Mouse (Mus musculus) lung, postnatal 0 days (tissue): ENCODE results near the gene Txndc15. TPM values are rescaled to one million over a fixed set of nuclear protein-coding genes. Genes with fewer than 3 reads are reported as not detected.

ENCODE experiments used
- ATAC-seq: fragments of 200-750 bp; cut with Nextera tagmentation; 2 replicates; pipeline ENCODE4 v1.8.0; 2017; ENCODE audit warnings: moderate library complexity
- DNase-seq: peaks from one replicate; pipeline ENCODE4 v3.0.0-alpha.2; 2016; ENCODE audit warnings: low spot score
- H3K27ac ChIP-seq: fragments of 300-500 bp; sonication (generic); 2 replicates; pipeline ENCODE4 v1.5.1; 2014; ENCODE audit warnings: antibody characterized with exemption, mild to moderate bottlenecking, low read length, mixed read lengths
- H3K27me3 ChIP-seq: fragments of 300-500 bp; sonication (generic); replicated peaks from 2 replicates; pipeline ENCODE4 v1.6.1; 2014; ENCODE audit warnings: low read length, mixed read lengths; ENCODE audit not compliant: insufficient read depth
- H3K36me3 ChIP-seq: fragments of 300-500 bp; sonication (generic); 2 replicates; pipeline ENCODE4 v1.6.1; 2014; ENCODE audit warnings: low read length, mixed read lengths; ENCODE audit not compliant: insufficient read depth
- H3K4me1 ChIP-seq: fragments of 300-500 bp; sonication (generic); 2 replicates; pipeline ENCODE4 v1.6.1; 2014; ENCODE audit warnings: antibody characterized with exemption, low read depth, low read length, mixed read lengths; ENCODE audit not compliant: insufficient read depth
- H3K4me2 ChIP-seq: fragments of 300-500 bp; sonication (generic); replicated peaks from 2 replicates; pipeline ENCODE4 v1.6.1; 2014; ENCODE audit warnings: low read depth, mild to moderate bottlenecking, low read length, moderate library complexity, mixed read lengths
- H3K4me3 ChIP-seq: fragments of 300-500 bp; sonication (generic); 2 replicates; pipeline ENCODE4 v1.5.1; 2014; ENCODE audit warnings: low read depth, low read length
- H3K9ac ChIP-seq: fragments of 300-500 bp; sonication (generic); replicated peaks from 2 replicates; pipeline ENCODE4 v1.6.1; 2014; ENCODE audit warnings: low read depth, mild to moderate bottlenecking
- H3K9me3 ChIP-seq: fragments of 300-500 bp; sonication (generic); 2 replicates; pipeline ENCODE4 v1.6.1; 2016; ENCODE audit warnings: low read length, mixed read lengths
- CTCF ChIP-seq: IDR thresholded peaks from 2 replicates; pipeline ENCODE4 v1.5.1; 2016; ENCODE audit warnings: antibody characterized with exemption, mild to moderate bottlenecking
- EP300 ChIP-seq: IDR thresholded peaks from 2 replicates; pipeline ENCODE4 v1.6.1; 2016; ENCODE audit warnings: antibody characterized with exemption, mild to moderate bottlenecking, control low read depth
- WGBS: fragments of 180-500 bp; shearing (Covaris S2); extraction: QIAGEN DNeasy Blood & Tissue Kit; methylation state at CpG from one replicate; pipeline ENCODE4 v1.1.7; 2014; 5-methylcytosine and 5-hydroxymethylcytosine counted together
- polyA plus RNA-seq: library from polyadenylated mRNA; unstranded; fragments of >200 nt; fragmentation: Nextera tagmentation; extraction: Ambion mirVana; gene quantifications from 2 replicates; pipeline ENCODE4 v1.2.1, GENCODE M21; 2015

Gene Txndc15
- polyA plus RNA-seq, 1 experiment from 2014 or later: 82.3 TPM

- 0% methylated on average over 4 of the region's 4 CpGs for WGBS
These were observed 12.2 kb downstream of the Txndc15 start for GRCm38 (mm10) chr13:55726598-55727119.

GRCm38 (mm10) chr13:55727120-55727838 is 12.8 kb downstream of the Txndc15 start, which contains the start of gene Pcbd2:
Gene Pcbd2 (plus strand): TSS chr13:55727368.
- no peaks in the 10 kb centered on the region for H3K4me1 ChIP-seq
- DNase-seq: peak; percentile 92
- peak within 1 kb of the TSS; percentile 64 for H3K9ac ChIP-seq
- H3K36me3 ChIP-seq: 0 out of 2 replicates have a peak, but pooled peaks cover 3% of the 10 kb centered on the region
- TF ChIP-seq CTCF (peak; percentile 29), EP300 (no peak)
- peak within 1 kb of the TSS; percentile 61 for H3K4me3 ChIP-seq
- peak within 1 kb of the TSS; percentile 95 for H3K27ac ChIP-seq
- peak; percentile 97 for ATAC-seq
- H3K9me3 ChIP-seq: no peaks in the 10 kb centered on the region
- peak within 1 kb of the TSS; percentile 79 for H3K4me2 ChIP-seq
- WGBS: under 1% methylated on average over 50 of the region's 73 CpGs
- H3K27me3 ChIP-seq: no peaks in the 10 kb centered on the region

More at GRCm38 (mm10) chr13:55726598-55727119, 12.2 kb downstream of the Txndc15 start:
- TF ChIP-seq CTCF (peak; percentile 35; the same call in 1 of the 2 replicates), EP300 (no peak)
- no peak for DNase-seq
- Histone ChIP-seq H3K36me3 (peaks cover 6% of the 10 kb centered on the region; the same call in 1 of the 2 replicates), H3K9ac (peak overlapping the region; percentile 64), H3K9me3 (no peaks in the 10 kb centered on the region), H3K27ac (peak overlapping the region; percentile 95), H3K4me2 (peak overlapping the region; percentile 79), H3K4me3 (peak overlapping the region; percentile 61), H3K4me1 (no peaks in the 10 kb centered on the region), H3K27me3 (no peaks in the 10 kb centered on the region)
- no peak for ATAC-seq

- Histone ChIP-seq H3K9ac (peak overlapping the region; percentile 64), H3K9me3 (no peaks in the 10 kb centered on the region), H3K4me2 (peak overlapping the region; percentile 79), H3K27me3 (no peaks in the 10 kb centered on the region), H3K4me3 (peak overlapping the region; percentile 61), H3K4me1 (no peaks in the 10 kb centered on the region), H3K27ac (peak overlapping the region; percentile 95), H3K36me3 (0 out of 2 replicates have a peak, but pooled peaks cover 3% of the 10 kb centered on the region)
- 2% methylated on average over 19 of the region's 19 CpGs for WGBS
- peak; percentile 56; the same call in 1 of the 2 replicates for TF ChIP-seq EP300
- peak; percentile 73 for TF ChIP-seq CTCF
- DNase-seq (peak; percentile 96), ATAC-seq (peak; percentile 81)
These were observed 13.4 kb downstream of the Txndc15 start for GRCm38 (mm10) chr13:55727839-55728238.

DNA sequence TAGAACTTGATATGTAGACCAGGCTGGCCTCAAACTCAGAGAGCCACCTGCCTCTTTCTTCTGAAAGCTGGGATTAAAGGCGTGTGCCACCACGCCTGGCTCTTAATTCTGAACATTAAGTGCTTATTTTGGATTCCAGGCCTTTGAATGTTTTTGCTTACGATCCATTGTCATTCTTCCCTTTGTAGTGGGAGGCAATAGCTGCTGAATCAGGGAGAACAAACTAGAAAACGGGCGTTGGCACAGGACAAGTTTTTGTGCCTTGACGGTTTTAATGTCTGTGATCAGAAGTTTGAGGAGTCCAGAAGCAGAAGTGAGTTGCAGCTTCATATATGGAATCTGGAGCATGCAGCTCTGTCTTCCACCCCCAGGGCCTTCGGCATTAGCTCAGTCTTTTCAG is 16.3 kb downstream of the Txndc15 start:
- H3K4me3 ChIP-seq: no peak overlapping the region

DNA sequence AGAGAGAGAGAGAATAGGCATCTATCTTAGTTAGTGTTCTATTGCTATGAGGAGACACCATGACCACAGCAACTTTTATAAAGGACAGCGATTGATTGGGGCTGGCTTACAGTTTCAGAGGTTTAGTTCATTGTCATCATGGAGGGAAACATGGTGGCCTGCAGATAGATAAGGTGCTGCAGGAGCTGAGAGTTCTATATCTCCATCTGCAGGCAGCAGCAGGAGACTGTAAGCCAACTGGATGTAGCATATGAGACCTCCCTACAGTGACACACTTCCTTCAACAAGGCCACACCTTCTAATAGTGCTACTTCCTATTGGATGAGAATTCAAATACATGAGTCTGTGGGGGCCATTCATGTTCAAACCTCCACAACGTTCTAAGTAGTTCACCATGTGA is 17.7 kb downstream of the Txndc15 start:
- H3K27ac ChIP-seq: no peak overlapping the region
- no peak overlapping the region for H3K9ac ChIP-seq
- DNase-seq: no peak
- no peaks in the 10 kb centered on the region for H3K36me3 ChIP-seq
- no peaks in the 10 kb centered on the region for H3K4me1 ChIP-seq
- no peaks in the 10 kb centered on the region for H3K9me3 ChIP-seq
- no peak overlapping the region for H3K4me3 ChIP-seq
- H3K27me3 ChIP-seq: no peaks in the 10 kb centered on the region
- no peak overlapping the region for H3K4me2 ChIP-seq
- no peak for ATAC-seq
- 77% methylated on average over 2 of the region's 2 CpGs for WGBS
- TF ChIP-seq CTCF (peak; percentile 14; the same call in 1 of the 2 replicates), EP300 (no peak)

More for the DNA sequence above, 16.3 kb downstream of the Txndc15 start:
- H3K4me1 ChIP-seq: no peaks in the 10 kb centered on the region
- H3K27ac ChIP-seq: no peak overlapping the region
- H3K4me2 ChIP-seq: no peak overlapping the region
- ATAC-seq (no peak), DNase-seq (no peak)
- no peaks in the 10 kb centered on the region for H3K36me3 ChIP-seq
- H3K27me3 ChIP-seq: no peaks in the 10 kb centered on the region
- WGBS: 91% methylated on average over 7 of the region's 7 CpGs
- no peak for TF ChIP-seq EP300
- TF ChIP-seq CTCF: no peak
- H3K9ac ChIP-seq: no peak overlapping the region
- H3K9me3 ChIP-seq: no peaks in the 10 kb centered on the region

DNA sequence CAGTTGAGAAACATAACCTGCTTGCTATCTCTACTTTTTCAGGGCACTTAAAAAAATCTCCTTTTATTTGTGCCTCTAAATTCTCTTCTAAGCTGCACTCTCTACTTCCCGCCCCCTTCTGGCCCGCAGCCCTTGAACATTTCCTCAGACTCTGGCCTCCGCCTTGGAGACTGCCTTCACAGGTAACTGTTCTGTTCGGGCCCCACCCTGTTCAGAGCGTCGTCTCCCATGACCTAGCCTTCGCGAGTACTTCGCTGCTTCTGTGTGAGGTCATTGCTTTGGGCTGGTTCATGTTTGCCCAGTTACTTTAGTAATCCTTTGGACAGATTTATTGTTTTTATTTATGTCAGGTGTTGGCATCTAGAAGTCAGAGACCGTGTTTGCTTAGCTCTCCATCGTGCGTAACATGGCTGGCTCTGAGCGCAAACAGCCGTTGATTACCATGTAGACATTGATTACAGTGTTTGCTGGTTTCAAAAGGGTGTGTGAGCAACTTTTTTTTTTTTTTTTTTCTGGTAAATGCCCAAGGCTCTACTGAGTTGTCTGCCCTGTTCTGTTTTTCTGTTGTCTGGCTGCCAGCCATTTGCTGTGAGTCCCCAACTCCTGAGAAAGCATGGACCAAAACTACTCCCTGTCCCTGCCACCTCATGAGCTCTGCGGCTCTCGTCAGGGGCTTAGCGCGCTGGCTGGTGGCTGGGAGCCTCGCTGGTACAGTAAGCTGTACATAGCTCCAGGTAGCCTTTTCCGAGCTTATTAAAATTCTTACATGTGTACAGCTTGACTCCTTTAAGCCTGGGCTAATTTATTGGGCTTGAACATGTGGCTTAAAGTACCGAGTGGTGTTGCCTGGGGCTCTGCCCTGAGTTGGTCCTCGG is 19.4 kb downstream of the Txndc15 start:
- 65% methylated on average over 22 of the region's 22 CpGs for WGBS
- H3K27me3 ChIP-seq: no peaks in the 10 kb centered on the region
- H3K4me3 ChIP-seq: no peak overlapping the region
- H3K4me1 ChIP-seq: no peaks in the 10 kb centered on the region
- no peak overlapping the region for H3K27ac ChIP-seq
- no peaks in the 10 kb centered on the region for H3K9me3 ChIP-seq
- no peak overlapping the region for H3K9ac ChIP-seq
- DNase-seq: peak; percentile 71
- peak; percentile 87 for ATAC-seq
- no peak overlapping the region for H3K4me2 ChIP-seq
- no peaks in the 10 kb centered on the region for H3K36me3 ChIP-seq
- TF ChIP-seq CTCF (no peak), EP300 (no peak)
